Mouse (Mus musculus): ENCODE results near the gene Lsamp. TPM values are rescaled to one million over a fixed set of nuclear protein-coding genes. Genes with fewer than 3 reads are reported as not detected.

Lsamp gene
- total and polyA plus RNA-seq, 2 experiments from 2014 or later: 122 to 157 TPM

- Histone ChIP-seq H3K27me3 (ENCODE audit: insufficient read depth, low read length) (no peaks in the 10 kb centered on the region), H3K36me3 (ENCODE audit: insufficient read depth, low read length) (no peaks in the 10 kb centered on the region), H3K4me2 (ENCODE audit: low read depth, low read length) (no peak overlapping the region), H3K9me3 (ENCODE audit: low read length) (no peaks in the 10 kb centered on the region), H3K27ac (peak overlapping the region; percentile 32; the same call in 1 of the 2 replicates), H3K4me3 (ENCODE audit: low read length) (no peak overlapping the region), H3K9ac (replicated peaks; ENCODE audit: low read length) (no peak overlapping the region), H3K4me1 (ENCODE audit: insufficient read depth, low read length) (no peaks in the 10 kb centered on the region; the same call in 1 of the 2 replicates)
- WGBS: 37% methylated on average over 6 of the region's 6 CpGs
- ATAC-seq: no peak
- DNase-seq (ENCODE audit: low spot score): peak; percentile 29
- no peak for TF ChIP-seq CTCF (IDR thresholded peaks at IDR 0.05; ENCODE audit: low read depth)
These were observed 1526.9 kb downstream of the Lsamp start for GRCm38 (mm10) chr16:41510915-41511552.

- no peaks in the 10 kb centered on the region for H3K36me3 ChIP-seq (ENCODE audit: insufficient read depth, low read length)
- DNase-seq (ENCODE audit: low spot score) (peak; percentile 25), ATAC-seq (no peak)
- WGBS: 51% methylated on average over 4 of the region's 4 CpGs
- H3K4me3 ChIP-seq (ENCODE audit: low read length): no peak overlapping the region
- no peaks in the 10 kb centered on the region for H3K4me1 ChIP-seq (ENCODE audit: insufficient read depth, low read length)
- no peak overlapping the region for H3K27ac ChIP-seq
- no peaks in the 10 kb centered on the region for H3K27me3 ChIP-seq (ENCODE audit: insufficient read depth, low read length)
- TF ChIP-seq CTCF (IDR thresholded peaks at IDR 0.05; ENCODE audit: low read depth): no peak
- no peak overlapping the region for H3K4me2 ChIP-seq (ENCODE audit: low read depth, low read length)
- H3K9me3 ChIP-seq (ENCODE audit: low read length): no peaks in the 10 kb centered on the region
- no peak overlapping the region for H3K9ac ChIP-seq (replicated peaks; ENCODE audit: low read length)
These were observed 1537.4 kb downstream of the Lsamp start for GRCm38 (mm10) chr16:41521566-41521965.

- Histone ChIP-seq H3K9ac (replicated peaks; ENCODE audit: low read length) (no peak overlapping the region), H3K27me3 (ENCODE audit: insufficient read depth, low read length) (no peaks in the 10 kb centered on the region), H3K9me3 (ENCODE audit: low read length) (no peaks in the 10 kb centered on the region), H3K4me1 (ENCODE audit: insufficient read depth, low read length) (no peaks in the 10 kb centered on the region), H3K36me3 (ENCODE audit: insufficient read depth, low read length) (no peaks in the 10 kb centered on the region), H3K4me3 (ENCODE audit: low read length) (no peak overlapping the region), H3K4me2 (ENCODE audit: low read depth, low read length) (peak overlapping the region; percentile 42), H3K27ac (no peak overlapping the region)
- DNase-seq (ENCODE audit: low spot score) (peak; percentile 74), ATAC-seq (no peak)
- TF ChIP-seq CTCF (IDR thresholded peaks at IDR 0.05; ENCODE audit: low read depth): peak; percentile 66
- WGBS: 53% methylated on average over 10 of the region's 10 CpGs
These were observed 1540.1 kb downstream of the Lsamp start for GRCm38 (mm10) chr16:41524266-41524665.

- Histone ChIP-seq H3K27ac (peak overlapping the region; percentile 85), H3K27me3 (ENCODE audit: insufficient read depth, low read length) (no peaks in the 10 kb centered on the region), H3K4me3 (ENCODE audit: low read length) (peak overlapping the region; percentile 63), H3K36me3 (ENCODE audit: insufficient read depth, low read length) (no peaks in the 10 kb centered on the region), H3K4me2 (ENCODE audit: low read depth, low read length) (peak overlapping the region; percentile 76), H3K4me1 (ENCODE audit: insufficient read depth, low read length) (peaks cover 4% of the 10 kb centered on the region), H3K9ac (replicated peaks; ENCODE audit: low read length) (peak overlapping the region; percentile 57), H3K9me3 (ENCODE audit: low read length) (no peaks in the 10 kb centered on the region)
- no peak for TF ChIP-seq CTCF (IDR thresholded peaks at IDR 0.05; ENCODE audit: low read depth)
- DNase-seq (ENCODE audit: low spot score): peak; percentile 83
- WGBS: 2% methylated on average over 38 of the region's 38 CpGs
- peak; percentile 96 for ATAC-seq
These were observed 1548.7 kb downstream of the Lsamp start for GRCm38 (mm10) chr16:41532661-41533551.

- H3K4me3 ChIP-seq (ENCODE audit: low read length): peak overlapping the region; percentile 63
- no peaks in the 10 kb centered on the region for H3K36me3 ChIP-seq (ENCODE audit: insufficient read depth, low read length)
- TF ChIP-seq CTCF (IDR thresholded peaks at IDR 0.05; ENCODE audit: low read depth): no peak
- DNase-seq (ENCODE audit: low spot score) (peak; percentile 49), ATAC-seq (no peak)
- H3K27ac ChIP-seq: peak overlapping the region; percentile 85; the same call in 1 of the 2 replicates
- H3K4me2 ChIP-seq (ENCODE audit: low read depth, low read length): peak overlapping the region; percentile 76
- WGBS: 6% methylated on average over 6 of the region's 6 CpGs
- H3K27me3 ChIP-seq (ENCODE audit: insufficient read depth, low read length): no peaks in the 10 kb centered on the region
- H3K9ac ChIP-seq (replicated peaks; ENCODE audit: low read length): peak overlapping the region; percentile 57
- H3K9me3 ChIP-seq (ENCODE audit: low read length): no peaks in the 10 kb centered on the region
- peaks cover 4% of the 10 kb centered on the region for H3K4me1 ChIP-seq (ENCODE audit: insufficient read depth, low read length)
These were observed 1549.5 kb downstream of the Lsamp start for GRCm38 (mm10) chr16:41533686-41534085.

GRCm38 (mm10) chr16:41535806-41536205 is 1551.6 kb downstream of the Lsamp start:
- TF ChIP-seq CTCF (IDR thresholded peaks at IDR 0.05; ENCODE audit: low read depth): no peak
- no peak overlapping the region for H3K9ac ChIP-seq (replicated peaks; ENCODE audit: low read length)
- H3K27ac ChIP-seq: no peak overlapping the region
- no peaks in the 10 kb centered on the region for H3K9me3 ChIP-seq (ENCODE audit: low read length)
- H3K4me3 ChIP-seq (ENCODE audit: low read length): peak overlapping the region; percentile 63
- H3K4me2 ChIP-seq (ENCODE audit: low read depth, low read length): peak overlapping the region; percentile 76
- H3K27me3 ChIP-seq (ENCODE audit: insufficient read depth, low read length): no peaks in the 10 kb centered on the region
- ATAC-seq (no peak), DNase-seq (ENCODE audit: low spot score) (peak; percentile 35)
- no peaks in the 10 kb centered on the region for H3K36me3 ChIP-seq (ENCODE audit: insufficient read depth, low read length)
- WGBS: 40% methylated on average over 1 of the region's 1 CpGs
- peaks cover 4% of the 10 kb centered on the region for H3K4me1 ChIP-seq (ENCODE audit: insufficient read depth, low read length)
